Mouse (Mus musculus): ENCODE results near the gene Plxna2.

- no peak for TF ChIP-seq POLR2A (IDR thresholded peaks at IDR 0.05; ENCODE audit: low read depth, low read length)
- no peak for TF ChIP-seq CTCF (IDR thresholded peaks at IDR 0.05; ENCODE audit: extremely low read depth, insufficient read length, insufficient replicate concordance, low read depth, low read length)
These were observed 62.1 kb downstream of the Plxna2 start for GRCm38 (mm10) chr1:194680136-194680535.

Measured in small intestine, adult 2 months (tissue).